Mouse (Mus musculus) liver, embryonic 15.5 days (tissue): Measurements from ENCODE around the gene Zbtb16. TPM values are rescaled to one million over a fixed set of nuclear protein-coding genes. Genes with fewer than 3 reads are reported as not detected.
A peak's percentile ranks its signal among the peaks of the same experiment; 100 is the strongest.

Source experiments
- ATAC-seq: fragments of 200-750 bp; cut with Nextera tagmentation; 2 replicates; pipeline ENCODE4 v1.8.0; 2017; ENCODE audit warnings: moderate number of reproducible peaks, mild to moderate bottlenecking, moderate library complexity; ENCODE audit not compliant: insufficient read depth
- H3K27ac ChIP-seq: fragments of 300-500 bp; sonication (generic); replicated peaks from 2 replicates; pipeline ENCODE4 v1.5.1; 2015; ENCODE audit warnings: mild to moderate bottlenecking, inconsistent platforms
- H3K27me3 ChIP-seq: fragments of 300-500 bp; sonication (generic); 2 replicates; pipeline ENCODE4 v1.6.1; 2015; ENCODE audit warnings: mild to moderate bottlenecking, inconsistent platforms
- H3K36me3 ChIP-seq: fragments of 300-500 bp; sonication (generic); replicated peaks from 2 replicates; pipeline ENCODE4 v1.6.1; 2015; ENCODE audit warnings: moderate library complexity, mild to moderate bottlenecking, inconsistent platforms
- H3K4me1 ChIP-seq: fragments of 300-500 bp; sonication (generic); replicated peaks from 2 replicates; pipeline ENCODE4 v1.6.1; 2015; ENCODE audit warnings: inconsistent platforms
- H3K4me2 ChIP-seq: fragments of 300-500 bp; sonication (generic); 2 replicates; pipeline ENCODE4 v1.6.1; 2015; ENCODE audit warnings: moderate library complexity, mild to moderate bottlenecking, inconsistent platforms
- H3K4me3 ChIP-seq: fragments of 300-500 bp; sonication (generic); replicated peaks from 2 replicates; pipeline ENCODE4 v1.5.1; 2015; ENCODE audit warnings: mild to moderate bottlenecking, inconsistent platforms
- H3K9ac ChIP-seq: fragments of 300-500 bp; sonication (generic); 2 replicates; pipeline ENCODE4 v1.6.1; 2015; ENCODE audit warnings: moderate library complexity, mild to moderate bottlenecking, inconsistent platforms
- H3K9me3 ChIP-seq: fragments of 300-500 bp; sonication (generic); replicated peaks from 2 replicates; pipeline ENCODE4 v1.6.1; 2016; ENCODE audit warnings: inconsistent platforms
- WGBS: fragments of 180-500 bp; shearing (Covaris S2); methylation state at CpG from one replicate; pipeline ENCODE4 v1.1.7; 2015; ENCODE audit warnings: mixed read lengths; ENCODE audit not compliant: insufficient replicate concordance; 5-methylcytosine and 5-hydroxymethylcytosine counted together
- polyA plus RNA-seq: library from polyadenylated mRNA; unstranded; fragments of >200 nt; fragmentation: Nextera tagmentation; extraction: Ambion mirVana; gene quantifications from 2 replicates; pipeline ENCODE4 v1.2.1, GENCODE M21; 2015

The Zbtb16 gene
- polyA plus RNA-seq, 1 experiment from 2014 or later, result 0.54 TPM

- H3K4me1 ChIP-seq, result peaks cover 19% of the 10 kb centered on the region
- ATAC-seq, result no peak
- H3K36me3 ChIP-seq, result no peaks in the 10 kb centered on the region
- no peaks in the 10 kb centered on the region for H3K9me3 ChIP-seq
- peak overlapping the region; percentile 55; the same call in 1 of the 2 replicates for H3K27ac ChIP-seq
- H3K27me3 ChIP-seq, result 0 out of 2 replicates have a peak, but pooled peaks cover 4% of the 10 kb centered on the region
- H3K9ac ChIP-seq, result no peak overlapping the region
- H3K4me2 ChIP-seq, result peak overlapping the region; percentile 23; the same call in 1 of the 2 replicates
- no peak overlapping the region for H3K4me3 ChIP-seq
- 25% methylated on average over 5 of the region's 5 CpGs for WGBS
These were observed 180.4 kb downstream of the Zbtb16 start for GRCm38 (mm10) chr9:48655525-48656169.

DNA sequence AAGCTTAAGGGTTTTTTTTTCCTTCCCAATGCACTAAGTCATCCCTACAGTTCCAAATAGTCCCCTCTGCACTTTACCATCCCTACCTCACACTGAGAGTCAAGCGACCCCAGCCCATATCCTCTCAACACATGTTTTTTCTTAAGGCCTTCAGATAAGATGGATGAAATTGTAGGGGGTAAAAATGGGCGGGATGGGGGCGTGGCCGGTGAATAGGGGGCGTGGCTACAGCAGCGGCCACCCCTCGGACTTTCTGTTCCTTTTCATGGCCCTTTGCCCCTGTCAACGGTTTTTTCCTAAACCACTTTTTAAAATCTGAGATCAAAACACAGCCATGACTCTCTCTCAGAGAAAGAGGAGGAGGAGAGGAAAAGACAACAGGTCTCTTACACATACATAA lies 181.3 kb downstream of the Zbtb16 start:
- no peak overlapping the region for H3K4me3 ChIP-seq
- H3K9me3 ChIP-seq, result no peaks in the 10 kb centered on the region
- H3K27ac ChIP-seq, result no peak overlapping the region
- peak overlapping the region; percentile 23 for H3K4me2 ChIP-seq
- no peak for ATAC-seq
- no peaks in the 10 kb centered on the region for H3K36me3 ChIP-seq
- WGBS, result 13% methylated on average over 8 of the region's 8 CpGs
- no peak overlapping the region for H3K9ac ChIP-seq
- H3K4me1 ChIP-seq, result peaks cover 27% of the 10 kb centered on the region
- H3K27me3 ChIP-seq, result 0 out of 2 replicates have a peak, but pooled peaks cover 4% of the 10 kb centered on the region

- no peaks in the 10 kb centered on the region for H3K36me3 ChIP-seq
- H3K9ac ChIP-seq, result no peak overlapping the region
- H3K4me3 ChIP-seq, result no peak overlapping the region
- H3K27me3 ChIP-seq, result peaks cover 13% of the 10 kb centered on the region
- no peaks in the 10 kb centered on the region for H3K9me3 ChIP-seq
- no peak overlapping the region for H3K4me2 ChIP-seq
- peaks cover 39% of the 10 kb centered on the region for H3K4me1 ChIP-seq
- WGBS, result 63% methylated on average over 7 of the region's 7 CpGs
- H3K27ac ChIP-seq, result no peak overlapping the region
- ATAC-seq, result no peak
These were observed 182.5 kb downstream of the Zbtb16 start for GRCm38 (mm10) chr9:48653399-48654070.

- H3K36me3 ChIP-seq, result no peaks in the 10 kb centered on the region
- no peak for ATAC-seq
- no peak overlapping the region for H3K4me2 ChIP-seq
- WGBS, result 62% methylated on average over 4 of the region's 4 CpGs
- no peak overlapping the region for H3K4me3 ChIP-seq
- H3K27me3 ChIP-seq, result peaks cover 26% of the 10 kb centered on the region
- H3K9ac ChIP-seq, result no peak overlapping the region
- H3K27ac ChIP-seq, result no peak overlapping the region
- no peaks in the 10 kb centered on the region for H3K9me3 ChIP-seq
- H3K4me1 ChIP-seq, result peaks cover 41% of the 10 kb centered on the region
These were observed 184.0 kb downstream of the Zbtb16 start for GRCm38 (mm10) chr9:48652026-48652425.

- ATAC-seq, result no peak
- Histone ChIP-seq H3K9me3 (no peaks in the 10 kb centered on the region), H3K9ac (no peak overlapping the region), H3K4me2 (no peak overlapping the region), H3K4me1 (peaks cover 38% of the 10 kb centered on the region), H3K36me3 (no peaks in the 10 kb centered on the region), H3K4me3 (no peak overlapping the region), H3K27me3 (peaks cover 33% of the 10 kb centered on the region), H3K27ac (no peak overlapping the region)
- WGBS, result 74% methylated on average over 2 of the region's 2 CpGs
These were observed 185.2 kb downstream of the Zbtb16 start for GRCm38 (mm10) chr9:48650846-48651245.

DNA sequence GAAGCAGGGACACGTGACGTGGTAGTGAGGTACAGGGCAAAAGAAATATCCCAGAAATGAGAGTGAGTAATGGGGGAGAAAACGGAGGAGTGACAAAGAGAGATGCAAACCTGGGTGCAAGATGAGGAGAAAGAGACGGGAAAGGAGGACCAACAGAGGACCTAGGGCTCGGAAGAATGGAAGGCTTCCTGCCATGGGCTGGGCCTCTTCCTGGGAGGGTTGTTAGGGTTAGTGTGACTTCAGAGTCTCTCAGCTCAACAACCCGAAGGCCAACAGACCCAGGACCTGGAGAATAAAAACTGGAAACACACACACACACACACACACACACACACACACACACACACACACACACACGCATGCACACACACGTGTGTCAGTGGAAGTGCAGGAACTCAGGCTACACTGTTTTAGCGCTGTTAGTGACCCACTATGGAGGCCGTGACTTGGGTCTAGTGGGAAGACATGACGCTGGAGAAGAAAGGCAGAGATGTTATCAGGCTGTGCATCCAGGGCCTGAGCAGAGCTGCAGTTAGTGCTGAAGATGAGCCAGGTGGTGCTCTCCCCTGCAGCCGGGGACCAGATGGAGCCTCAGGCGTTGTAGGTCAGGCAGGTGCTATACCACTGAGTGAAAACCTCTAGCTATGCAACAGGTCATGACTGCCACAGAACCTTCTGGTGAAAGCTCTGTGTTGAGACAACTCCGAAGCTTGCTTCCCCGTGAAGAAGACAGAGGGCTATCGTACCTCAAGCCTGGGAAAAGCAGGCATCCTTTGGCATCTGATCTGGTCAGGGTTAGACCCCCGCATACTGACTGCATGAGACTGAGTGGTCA lies 186.0 kb downstream of the Zbtb16 start:
- H3K9ac ChIP-seq, result no peak overlapping the region
- H3K36me3 ChIP-seq, result no peaks in the 10 kb centered on the region
- H3K9me3 ChIP-seq, result no peaks in the 10 kb centered on the region
- no peak for ATAC-seq
- H3K27me3 ChIP-seq, result peaks cover 33% of the 10 kb centered on the region
- peaks cover 30% of the 10 kb centered on the region for H3K4me1 ChIP-seq
- H3K27ac ChIP-seq, result no peak overlapping the region
- 37% methylated on average over 17 of the region's 17 CpGs for WGBS
- H3K4me2 ChIP-seq, result peak overlapping the region; percentile 70
- H3K4me3 ChIP-seq, result peak overlapping the region; percentile 41; the same call in 1 of the 2 replicates

DNA sequence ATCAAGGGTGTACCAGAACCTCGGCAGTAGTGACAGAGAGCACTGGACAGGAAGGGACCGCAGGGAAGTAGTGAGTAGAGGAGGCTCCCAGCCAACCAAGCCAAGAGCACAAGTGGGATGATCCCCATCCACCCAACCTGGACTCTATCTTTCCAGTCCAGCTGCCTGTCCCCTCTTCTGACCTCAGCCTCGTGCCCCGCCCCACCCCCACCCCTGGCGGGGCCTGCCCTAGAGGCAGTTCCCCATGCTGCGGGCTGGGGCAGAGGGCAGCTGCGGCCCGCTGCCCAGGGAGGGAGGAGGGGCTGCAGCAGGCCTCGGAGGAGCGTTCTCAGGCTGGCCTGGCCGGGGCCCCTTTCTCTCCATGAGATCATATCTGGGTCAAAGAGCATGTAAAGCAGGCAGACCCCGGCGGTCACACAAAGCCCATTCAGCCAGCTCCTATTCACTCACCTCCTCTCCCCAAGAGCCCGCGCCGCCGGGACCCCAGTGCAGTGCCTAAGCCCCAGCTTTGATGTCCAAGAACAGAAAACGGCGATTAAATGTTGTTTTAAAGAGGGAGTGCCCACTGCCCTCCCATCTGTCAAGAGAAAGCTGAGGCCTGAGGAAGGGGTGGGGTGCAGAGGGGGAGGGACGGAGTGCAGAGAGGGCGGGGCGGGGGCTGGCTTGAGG lies 186.8 kb downstream of the Zbtb16 start:
- peak overlapping the region; percentile 41 for H3K4me3 ChIP-seq
- peaks cover 22% of the 10 kb centered on the region for H3K4me1 ChIP-seq
- no peaks in the 10 kb centered on the region for H3K36me3 ChIP-seq
- ATAC-seq, result peak; percentile 70
- peak overlapping the region; percentile 70 for H3K4me2 ChIP-seq
- no peaks in the 10 kb centered on the region; the same call in 1 of the 2 replicates for H3K9me3 ChIP-seq
- 3% methylated on average over 22 of the region's 22 CpGs for WGBS
- peak overlapping the region; percentile 43 for H3K9ac ChIP-seq
- peaks cover 33% of the 10 kb centered on the region for H3K27me3 ChIP-seq
- H3K27ac ChIP-seq, result no peak overlapping the region

- Histone ChIP-seq H3K4me2 (peak overlapping the region; percentile 70), H3K36me3 (no peaks in the 10 kb centered on the region), H3K9me3 (no peaks in the 10 kb centered on the region; the same call in 1 of the 2 replicates), H3K4me3 (0 out of 2 replicates have a peak overlapping the region, but pooled peaks have one; percentile 41), H3K9ac (peak overlapping the region; percentile 43; the same call in 1 of the 2 replicates), H3K27me3 (peaks cover 29% of the 10 kb centered on the region), H3K27ac (no peak overlapping the region), H3K4me1 (peaks cover 21% of the 10 kb centered on the region)
- ATAC-seq, result no peak
- 58% methylated on average over 12 of the region's 12 CpGs for WGBS
These were observed 187.5 kb downstream of the Zbtb16 start for GRCm38 (mm10) chr9:48648285-48649097.

- H3K4me2 ChIP-seq, result no peak overlapping the region
- WGBS, result 50% methylated on average over 10 of the region's 10 CpGs
- no peaks in the 10 kb centered on the region for H3K36me3 ChIP-seq
- no peaks in the 10 kb centered on the region; the same call in 1 of the 2 replicates for H3K9me3 ChIP-seq
- H3K27ac ChIP-seq, result no peak overlapping the region
- peaks cover 28% of the 10 kb centered on the region for H3K27me3 ChIP-seq
- peaks cover 21% of the 10 kb centered on the region for H3K4me1 ChIP-seq
- no peak for ATAC-seq
- H3K4me3 ChIP-seq, result no peak overlapping the region
- H3K9ac ChIP-seq, result no peak overlapping the region
These were observed 188.3 kb downstream of the Zbtb16 start for GRCm38 (mm10) chr9:48647648-48648284.
